Mouse (Mus musculus) lung, adult 2 months (tissue): ENCODE results near the gene Capn12.

Experiments
- CTCF ChIP-seq: fragments of 200-500 bp; IDR thresholded peaks from 2 replicates; pipeline ENCODE4 v1.5.1; 2011; ENCODE audit warnings: mild to moderate bottlenecking, low read length, control low read depth; ENCODE audit not compliant: insufficient read depth
- POLR2A ChIP-seq: fragments of 200-500 bp; IDR thresholded peaks from 2 replicates; pipeline ENCODE4 v1.6.1; 2011; ENCODE audit warnings: low read depth, mild to moderate bottlenecking, control low read depth, low read length, borderline replicate concordance; ENCODE audit errors: extremely low read depth

DNA sequence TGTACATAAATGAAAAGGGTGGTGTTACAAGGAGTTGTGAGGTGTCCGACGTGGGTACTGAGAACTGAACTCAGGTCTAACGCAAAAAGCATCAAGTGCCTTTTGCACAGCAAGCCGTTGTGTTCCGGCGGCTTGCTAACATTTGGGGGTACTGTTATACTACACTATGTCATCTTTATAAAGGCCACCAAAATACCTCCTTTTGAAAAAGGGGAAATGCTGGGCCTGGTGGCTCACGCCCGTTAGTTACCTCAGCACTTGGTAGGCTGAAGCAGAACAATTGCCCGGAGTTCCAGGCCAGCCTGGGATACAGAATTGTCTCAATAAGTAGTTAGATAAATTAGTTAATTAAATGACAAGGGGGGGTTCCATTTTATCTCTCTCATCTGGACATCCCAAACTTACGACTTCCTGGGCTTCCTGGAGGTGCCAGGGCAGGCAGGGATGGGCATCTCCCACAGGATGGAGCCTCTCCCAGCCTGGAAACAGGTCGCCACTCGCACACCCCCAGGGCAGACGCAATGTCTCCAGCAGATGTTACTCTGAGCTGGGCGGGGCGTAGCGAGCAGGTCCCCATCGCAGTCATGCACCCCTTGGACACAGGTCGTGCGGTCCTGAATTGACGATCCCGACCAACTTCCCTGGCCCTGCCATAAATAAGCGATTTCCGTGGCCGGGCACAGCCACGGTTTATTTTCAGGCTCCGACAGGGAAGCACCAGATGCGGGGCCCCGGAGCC lies 14.3 kb upstream of the Capn12 start:
- TF ChIP-seq CTCF (no peak), POLR2A (no peak; the same call in 1 of the 2 replicates)
